Mouse (Mus musculus) liver, adult 2 months (tissue): ENCODE measurements at regions not wholly inside any gene's neighbourhood (a gene's known extent, or its start where the extent isn't known, plus 50 kb on each side); places are given as distances from the start of the nearest gene placed in this dataset.

ENCODE experiments used
- CTCF ChIP-seq: fragments of 200-500 bp; IDR thresholded peaks from 2 replicates; pipeline ENCODE4 v1.5.1; 2011; ENCODE audit warnings: low read depth, low read length, control low read depth
- POLR2A ChIP-seq: fragments of 200-500 bp; IDR thresholded peaks from 2 replicates; pipeline ENCODE4 v1.6.1; 2011; ENCODE audit warnings: low read length, control low read depth; ENCODE audit not compliant: insufficient read depth; ENCODE audit errors: extremely low read depth

DNA sequence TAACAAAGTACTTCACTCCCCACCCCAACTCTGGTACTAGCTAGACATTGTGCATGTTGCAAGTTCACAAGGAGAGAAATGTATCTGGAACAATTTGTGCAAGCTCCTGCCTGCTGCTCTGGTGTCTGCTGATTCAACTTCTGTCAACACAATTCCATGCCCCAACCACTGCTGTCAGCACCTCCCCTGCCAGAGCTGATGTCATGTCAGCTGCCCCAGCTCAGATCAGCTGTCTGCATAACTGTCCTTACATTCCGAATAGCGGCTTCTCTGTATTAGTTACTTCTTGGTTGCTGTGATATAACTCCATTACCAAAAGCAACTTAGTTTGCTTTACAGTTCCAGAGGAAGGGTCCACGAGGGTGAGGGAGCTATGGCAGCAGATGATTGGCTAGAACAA lies 196.0 kb downstream of the Sec61b start:
- TF ChIP-seq POLR2A, result no peak
- no peak for TF ChIP-seq CTCF
